In genomic region chr19:45753551-45753950, GRCm38 (mm10) we compare ENCODE assay signal across 26 mouse cellular contexts. TPM values are rescaled to one million over a fixed set of nuclear protein-coding genes. Genes with fewer than 3 reads are reported as not detected.
DNase-seq lines count a peak whose midpoint lies in the region; ATAC-seq and TF ChIP-seq lines count a peak whose summit lies in the region.
"Had no signal": no experiment of that assay in that cellular context is flagged by ENCODE, and none has a peak within 500 bp of the region (broad histone marks: within the 10 kb centered on the region; RNA-seq: fewer than 3 reads in every experiment).

No protein-coding gene starts in this region.

- WGBS in kidney, adult 2 months = 28% methylated on average over 3 of the region's 3 CpGs
- 73% methylated on average over 3 of the region's 3 CpGs for WGBS in kidney, embryonic 14.5 days
- 55% methylated on average over 3 of the region's 3 CpGs for WGBS in kidney, embryonic 16.5 days

- H3K4me3 ChIP-seq in kidney, adult 2 months (ENCODE audit: insufficient read depth, low read depth, low read length) = no peak overlapping the region
- no peak overlapping the region for H3K4me3 ChIP-seq in kidney, embryonic 14.5 days (ENCODE audit: low read length)
- no peak overlapping the region for H3K4me3 ChIP-seq in kidney, embryonic 16.5 days (ENCODE audit: low read length)
- H3K4me3 ChIP-seq: embryonic facial prominence, embryonic 13.5 days; embryonic facial prominence, embryonic 15.5 days; erythroblast, embryonic 14.5 days; forebrain, embryonic 10.5 days; forebrain, embryonic 12.5 days had no signal

- peak overlapping the region; percentile 59 for H3K27ac ChIP-seq in kidney, adult 2 months (ENCODE audit: insufficient read depth, low read depth, low read length)
- no peak overlapping the region for H3K27ac ChIP-seq in kidney, embryonic 14.5 days (ENCODE audit: low read depth, low read length)
- peak overlapping the region; percentile 25; the same call in 1 of the 2 replicates for H3K27ac ChIP-seq in kidney, embryonic 16.5 days (ENCODE audit: low read length)
- H3K27ac ChIP-seq: embryonic facial prominence, embryonic 13.5 days; embryonic facial prominence, embryonic 15.5 days; forebrain, embryonic 10.5 days; forebrain, embryonic 12.5 days had no signal

- TF ChIP-seq POLR2A in kidney, adult 2 months (IDR thresholded peaks at IDR 0.05; ENCODE audit: low read depth, low read length) = no peak

- no peak for TF ChIP-seq CTCF in kidney, adult 2 months (conservative IDR thresholded peaks at IDR 0.05; ENCODE audit: insufficient read depth, insufficient read length, low read depth, low read length)

- peak; percentile 83 for DNase-seq in kidney, adult 2 months
- no peak for DNase-seq in kidney, postnatal 25 days
- DNase-seq in kidney, adult 9 months = peak; percentile 75
- no peak for DNase-seq in kidney, postnatal 10 days
- no peak for DNase-seq in heart, adult 8-10 months (ENCODE audit: low spot score)
- DNase-seq: adrenal gland, adult 2 months; adrenal gland, postnatal 10 days; adrenal gland, postnatal 25 days; cerebellum, adult 11 months; cerebellum, adult 18-20 months; cerebellum, adult 8-10 months; cerebellum, adult 9-11 months; cerebellum, postnatal 14 days; cerebellum, postnatal 36 days; embryo, embryonic 11 days had no signal

- no peaks in the 10 kb centered on the region for H3K9me3 ChIP-seq in kidney, embryonic 14.5 days (ENCODE audit: control insufficient read depth, low read length)
- H3K9me3 ChIP-seq in kidney, embryonic 16.5 days (ENCODE audit: low read length) = no peaks in the 10 kb centered on the region
- H3K9me3 ChIP-seq: embryonic facial prominence, embryonic 13.5 days; embryonic facial prominence, embryonic 15.5 days; forebrain, embryonic 10.5 days; forebrain, embryonic 12.5 days had no signal

- no peak overlapping the region for H3K9ac ChIP-seq in kidney, embryonic 14.5 days (ENCODE audit: low read depth, low read length)
- H3K9ac ChIP-seq in kidney, embryonic 16.5 days (replicated peaks; ENCODE audit: low read length) = no peak overlapping the region
- H3K9ac ChIP-seq: embryonic facial prominence, embryonic 13.5 days; embryonic facial prominence, embryonic 15.5 days; forebrain, embryonic 12.5 days had no signal

- H3K4me1 ChIP-seq in kidney, adult 2 months (ENCODE audit: control insufficient read depth, insufficient read depth, low read length) = peaks cover 21% of the 10 kb centered on the region
- 0 out of 2 replicates have a peak, but pooled peaks cover 5% of the 10 kb centered on the region for H3K4me1 ChIP-seq in kidney, embryonic 14.5 days (ENCODE audit: control insufficient read depth, insufficient read depth, low read length)
- peaks cover 12% of the 10 kb centered on the region for H3K4me1 ChIP-seq in kidney, embryonic 16.5 days (ENCODE audit: insufficient read depth, low read length)

- no peak for ATAC-seq in kidney, embryonic 14.5 days (ENCODE audit: low FRiP score, low TSS enrichment)
- no peak for ATAC-seq in kidney, embryonic 16.5 days (ENCODE audit: low FRiP score, low TSS enrichment)
- ATAC-seq: forebrain, embryonic 14.5 days had no signal

- no peak overlapping the region for H3K4me2 ChIP-seq in kidney, embryonic 14.5 days (replicated peaks; ENCODE audit: low read depth, low read length)
- H3K4me2 ChIP-seq in kidney, embryonic 16.5 days (replicated peaks; ENCODE audit: low read depth, low read length) = no peak overlapping the region
- H3K4me2 ChIP-seq: embryonic facial prominence, embryonic 13.5 days; embryonic facial prominence, embryonic 15.5 days; forebrain, embryonic 12.5 days had no signal

- H3K27me3 ChIP-seq in kidney, adult 2 months (replicated peaks; ENCODE audit: control insufficient read depth, insufficient read depth, low read length) = no peaks in the 10 kb centered on the region
- H3K27me3 ChIP-seq in kidney, embryonic 14.5 days (ENCODE audit: control insufficient read depth, insufficient read depth, low read length) = no peaks in the 10 kb centered on the region
- H3K27me3 ChIP-seq in kidney, embryonic 16.5 days (ENCODE audit: insufficient read depth, low read length) = no peaks in the 10 kb centered on the region
- H3K27me3 ChIP-seq: embryonic facial prominence, embryonic 13.5 days; embryonic facial prominence, embryonic 15.5 days; forebrain, embryonic 12.5 days had no signal

- peaks cover 12% of the 10 kb centered on the region for H3K36me3 ChIP-seq in kidney, adult 2 months (ENCODE audit: control insufficient read depth, insufficient read depth, low read length)
- H3K36me3 ChIP-seq in kidney, embryonic 14.5 days (ENCODE audit: control insufficient read depth, insufficient read depth, low read length) = peaks cover 68% of the 10 kb centered on the region
- H3K36me3 ChIP-seq in kidney, embryonic 16.5 days (ENCODE audit: insufficient read depth, low read length) = peaks cover 53% of the 10 kb centered on the region

RNA-seq across cellular contexts. Expression of gene Npm3, which starts 4.2 kb away (rescaled TPM):
- polyA plus RNA-seq in kidney, adult 2 months (2012; rRNA removed) = 36.9 and 42.3 TPM in 2 replicates
- 21.4 and 111 TPM in 2 replicates for polyA plus RNA-seq in kidney, embryonic 14.5 days (2014; fragmentation: Nextera tagmentation; extraction: Ambion mirVana)
- polyA plus RNA-seq in kidney, embryonic 16.5 days (2015; fragmentation: Nextera tagmentation; extraction: Ambion mirVana) = 16.3 and 18.1 TPM in 2 replicates
- total RNA-seq in heart, adult 8-10 months (2022) = 10 to 100 TPM; 11.5 to 16.0 (median 13.9) TPM

RNA-seq across cellular contexts. Expression of gene Fgf8, which starts 10.8 kb away (rescaled TPM):
- polyA plus RNA-seq in kidney, adult 2 months (2012; rRNA removed) = not detected in 2 replicates
- polyA plus RNA-seq in kidney, embryonic 14.5 days (2014; fragmentation: Nextera tagmentation; extraction: Ambion mirVana) = 25.1 and 29.3 TPM in 2 replicates
- 13.0 and 15.5 TPM in 2 replicates for polyA plus RNA-seq in kidney, embryonic 16.5 days (2015; fragmentation: Nextera tagmentation; extraction: Ambion mirVana)
- total RNA-seq in heart, adult 8-10 months (2022) = not detected
- total RNA-seq: adrenal gland, adult 2 months; adrenal gland, postnatal 10 days; adrenal gland, postnatal 25 days; common myeloid progenitor, adult 5-6 weeks; MEL had no signal
- polyA plus RNA-seq: C2C12; erythroblast, embryonic 14.5 days had no signal

RNA-seq across cellular contexts. Expression of gene Mgea5, which starts 30.1 kb away (rescaled TPM):
- polyA plus RNA-seq in kidney, adult 2 months (2012; rRNA removed) = 22.6 and 27.3 TPM in 2 replicates
- polyA plus RNA-seq in kidney, embryonic 14.5 days (2014; fragmentation: Nextera tagmentation; extraction: Ambion mirVana) = 46.3 and 67.8 TPM in 2 replicates
- 42.9 and 52.3 TPM in 2 replicates for polyA plus RNA-seq in kidney, embryonic 16.5 days (2015; fragmentation: Nextera tagmentation; extraction: Ambion mirVana)
- 10 to 100 TPM; 70.7 to 85.5 (median 82.4) TPM for total RNA-seq in heart, adult 8-10 months (2022)

Comparison
In these comparisons a context has a peak if more than half of its experiments do, and no peak if none do; other contexts are left out.
1. DNase-seq: peak in kidney, adult 2 months (single experiment) and kidney, adult 9 months (single experiment); none in kidney, postnatal 25 days (0 of 2), kidney, postnatal 10 days (single experiment) and heart, adult 8-10 months (single experiment).
2. RNA of gene Fgf8, which starts 10.8 kb away (polyA plus RNA-seq): 25.1 to 29.3 TPM in kidney, embryonic 14.5 days and 13.0 to 15.5 TPM in kidney, embryonic 16.5 days; not detected in kidney, adult 2 months; every median in the first group is over 10 times any median in the second.